Mouse (Mus musculus): ENCODE data around the gene Thrb.

DNA sequence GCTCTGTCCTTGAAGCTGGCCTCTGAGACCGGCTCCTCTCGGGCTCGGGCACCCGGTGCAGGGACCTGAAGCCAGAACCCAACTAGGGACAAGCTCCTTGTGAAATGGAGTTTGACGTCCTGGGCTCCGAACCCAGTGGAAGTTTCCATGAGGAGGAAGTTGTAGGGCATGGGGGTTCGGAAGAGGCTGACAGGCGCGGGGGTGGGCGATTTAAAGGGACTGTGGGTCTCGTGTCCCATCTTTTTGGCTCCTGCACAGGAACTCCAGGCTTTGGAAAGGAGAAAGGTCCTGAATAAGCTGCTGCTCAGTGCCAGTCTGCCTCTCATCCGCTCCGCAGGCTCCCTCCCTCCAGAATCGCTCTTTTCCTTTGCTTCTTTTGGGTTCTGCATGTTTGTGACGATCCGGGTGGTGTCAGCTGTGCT lies 1.1 kb downstream of the Thrb start:
- no peak for TF ChIP-seq TCF12 (IDR thresholded peaks at IDR 0.05; ENCODE audit: insufficient read depth, poor library complexity, severe bottlenecking)
- no peak for TF ChIP-seq MYOD1 (IDR thresholded peaks at IDR 0.05; ENCODE audit: control insufficient read depth in 1 of 3, insufficient read length in 2 of 3, low read depth in 2 of 3)
- no peak for TF ChIP-seq POLR2A (IDR thresholded peaks at IDR 0.05; ENCODE audit: insufficient read length, low read depth)
- no peak for TF ChIP-seq MYOG (IDR thresholded peaks at IDR 0.05; ENCODE audit: control insufficient read depth in 1 of 3, insufficient read depth in 1 of 3, insufficient read length in 2 of 3, low read depth in 2 of 3)
- no peak for TF ChIP-seq USF1 (IDR thresholded peaks at IDR 0.05; ENCODE audit: low read depth)
